Mouse (Mus musculus): ENCODE measurements around the gene Arid1b. TPM values are rescaled to one million over a fixed set of nuclear protein-coding genes. Genes with fewer than 3 reads are reported as not detected.

Gene Arid1b
- total and polyA plus RNA-seq, 3 experiments: 6.1 to 12.4 (median 9.7) TPM

- H3K4me3 ChIP-seq (replicated peaks in 1 of 3; ENCODE audit: low read depth in 2 of 3, low read length in 2 of 3, poor library complexity in 1 of 3): no peak overlapping the region
- H3K27ac ChIP-seq (ENCODE audit: insufficient read depth, low read depth): no peak overlapping the region
- peak; percentile 31 for DNase-seq (ENCODE audit: extremely low read depth)
- H3K36me3 ChIP-seq (replicated peaks in 1 of 2; ENCODE audit: control insufficient read depth in 1 of 2, insufficient read depth in 1 of 2, low read length in 1 of 2): peaks cover 0 to 32% of the 10 kb centered on the region in 2 experiments
- H3K4me2 ChIP-seq (ENCODE audit: insufficient read depth, low read depth, poor library complexity, severe bottlenecking): no peak overlapping the region
- H3K9ac ChIP-seq (ENCODE audit: insufficient read depth, low read depth): no peak overlapping the region
- in situ Hi-C loops (cut with MboI; ENCODE audit: low pct_ligation_motif_present, low pct_unique_long_range_greater_than_20kb, low sequenced_read_pairs) (no loop called here), dilution Hi-C loops (cut with MboI; ENCODE audit: extremely low pct_ligation_motif_present, extremely low pct_unique_long_range_greater_than_20kb, low sequenced_read_pairs) (no loop called here)
- no peaks in the 10 kb centered on the region for H3K79me2 ChIP-seq (replicated peaks; ENCODE audit: control insufficient read depth, extremely low read depth, insufficient read depth, poor library complexity, severe bottlenecking)
- no peaks in the 10 kb centered on the region for H3K27me3 ChIP-seq (replicated peaks)
- TF ChIP-seq HCFC1 (IDR thresholded peaks at IDR 0.05; ENCODE audit: low read depth, low read length): no peak
- no peak for TF ChIP-seq SMC3 (IDR thresholded peaks at IDR 0.05; ENCODE audit: low read depth, low read length)
- TF ChIP-seq MAFK (IDR thresholded peaks at IDR 0.05; ENCODE audit: insufficient replicate concordance, low read length): no peak
- no peak for TF ChIP-seq KAT2A (IDR thresholded peaks at IDR 0.05; ENCODE audit: insufficient replicate concordance, low read length)
- TF ChIP-seq CTCF (conservative IDR thresholded peaks at IDR 0.05 in 1 of 2, IDR thresholded peaks at IDR 0.05 in 1 of 2; ENCODE audit: low read depth in 2 of 2, low read length in 2 of 2): no peak
- TF ChIP-seq IRF4 (IDR thresholded peaks at IDR 0.05; ENCODE audit: low read depth, low read length): no peak
- no peak for TF ChIP-seq ZMIZ1 (IDR thresholded peaks at IDR 0.05; ENCODE audit: low read depth, low read length)
- peaks cover 0 to 55% of the 10 kb centered on the region in 2 experiments; a peak in 2 of 4 replicates for H3K4me1 ChIP-seq (ENCODE audit: control insufficient read depth in 1 of 2, insufficient read depth in 2 of 2)
- no peaks in the 10 kb centered on the region for H3K9me3 ChIP-seq (replicated peaks; ENCODE audit: low read length)
Observed at GRCm38 (mm10) chr17:5238387-5239245, 244.5 kb downstream of the Arid1b start.

GRCm38 (mm10) chr17:5244526-5244925 lies 250.4 kb downstream of the Arid1b start:
- in situ Hi-C loops (cut with MboI; ENCODE audit: low pct_ligation_motif_present, low pct_unique_long_range_greater_than_20kb, low sequenced_read_pairs) (no loop called here), dilution Hi-C loops (cut with MboI; ENCODE audit: extremely low pct_ligation_motif_present, extremely low pct_unique_long_range_greater_than_20kb, low sequenced_read_pairs) (no loop called here)

More at GRCm38 (mm10) chr17:5244526-5244925, 250.4 kb downstream of the Arid1b start:
- DNase-seq (ENCODE audit: extremely low read depth): no peak
- Histone ChIP-seq H3K79me2 (replicated peaks; ENCODE audit: control insufficient read depth, extremely low read depth, insufficient read depth, poor library complexity, severe bottlenecking) (no peaks in the 10 kb centered on the region), H3K4me1 (ENCODE audit: control insufficient read depth in 1 of 2, insufficient read depth in 2 of 2) (peaks cover 0 to 27% of the 10 kb centered on the region in 2 experiments; a peak in 2 of 4 replicates), H3K27me3 (replicated peaks) (no peaks in the 10 kb centered on the region), H3K36me3 (replicated peaks in 1 of 2; ENCODE audit: control insufficient read depth in 1 of 2, insufficient read depth in 1 of 2, low read length in 1 of 2) (peaks cover 3 to 62% of the 10 kb centered on the region in 2 experiments), H3K4me2 (ENCODE audit: insufficient read depth, low read depth, poor library complexity, severe bottlenecking) (no peak overlapping the region), H3K4me3 (replicated peaks in 1 of 3; ENCODE audit: low read depth in 2 of 3, low read length in 2 of 3, poor library complexity in 1 of 3) (no peak overlapping the region), H3K9ac (ENCODE audit: insufficient read depth, low read depth) (no peak overlapping the region), H3K27ac (ENCODE audit: insufficient read depth, low read depth) (no peak overlapping the region), H3K9me3 (replicated peaks; ENCODE audit: low read length) (no peaks in the 10 kb centered on the region)
- no peak for TF ChIP-seq KAT2A (IDR thresholded peaks at IDR 0.05; ENCODE audit: insufficient replicate concordance, low read length)
- no peak for TF ChIP-seq ZC3H11A (IDR thresholded peaks at IDR 0.05; ENCODE audit: low read depth, low read length)
- TF ChIP-seq CTCF (conservative IDR thresholded peaks at IDR 0.05 in 1 of 2, IDR thresholded peaks at IDR 0.05 in 1 of 2; ENCODE audit: low read depth in 2 of 2, low read length in 2 of 2): no peak
- TF ChIP-seq RCOR1 (conservative IDR thresholded peaks at IDR 0.05; ENCODE audit: low read depth, low read length): no peak
- TF ChIP-seq ZMIZ1 (IDR thresholded peaks at IDR 0.05; ENCODE audit: low read depth, low read length): no peak
- no peak for TF ChIP-seq RAD21 (IDR thresholded peaks at IDR 0.05; ENCODE audit: low read depth, low read length)
- TF ChIP-seq MYC (IDR thresholded peaks at IDR 0.05; ENCODE audit: low read depth, low read length): no peak
- no peak for TF ChIP-seq USF1 (IDR thresholded peaks at IDR 0.05; ENCODE audit: low read depth, low read length)
- no peak for TF ChIP-seq BHLHE40 (IDR thresholded peaks at IDR 0.05; ENCODE audit: low read depth, low read length)
- no peak for TF ChIP-seq MXI1 (IDR thresholded peaks at IDR 0.05; ENCODE audit: low read depth, low read length)
- no peak for TF ChIP-seq MAZ (IDR thresholded peaks at IDR 0.05; ENCODE audit: low read depth, low read length)
- TF ChIP-seq ZNF384 (IDR thresholded peaks at IDR 0.05; ENCODE audit: low read depth, low read length): no peak
- no peak for TF ChIP-seq SIN3A (IDR thresholded peaks at IDR 0.05; ENCODE audit: low read length)
- TF ChIP-seq MEF2A (IDR thresholded peaks at IDR 0.05; ENCODE audit: borderline replicate concordance, low read depth, low read length): no peak
- no peak for TF ChIP-seq ELF1 (IDR thresholded peaks at IDR 0.05; ENCODE audit: low read depth, low read length)
- TF ChIP-seq GABPA (IDR thresholded peaks at IDR 0.05; ENCODE audit: insufficient replicate concordance, low read depth, low read length): no peak

Measured in CH12.LX (cell line).